Mouse (Mus musculus) naive thymus-derived CD4-positive, alpha-beta T cell, adult 5 months (primary cell): ENCODE measurements around the gene Plac9b. TPM values are rescaled to one million over a fixed set of nuclear protein-coding genes. Genes with fewer than 3 reads are reported as not detected.

Experiments used
- polyA plus RNA-seq: library from polyadenylated mRNA; unstranded; fragments of 100-300 nt; shearing (Covaris generic); gene quantifications from one replicate; pipeline ENCODE4 v1.2.1, GENCODE M21; 2017

The Plac9b gene
- not detected for polyA plus RNA-seq

GRCm38 (mm10) chr14:26182380-26182779 is at the start of gene Plac9b:
TSS of gene Plac9b (minus strand) at chr14:26182480.

GRCm38 (mm10) chr14:26206926-26207247 is 24.6 kb upstream of the Plac9b start, which contains the start of gene Tmem254b:
TSS of gene Tmem254b (minus strand) at chr14:26207041.

GRCm38 (mm10) chr14:26118150-26118549 is 64.1 kb downstream of the Plac9b start, which contains the start of gene Duxbl2:
TSS of gene Duxbl2 (plus strand) at chr14:26118349.

Other genes with a start within 250 kb of the Plac9b start
- not detected for gene Cphx1, start 244.2 kb downstream of the Plac9b start, polyA plus RNA-seq
- gene Duxbl1, start 203.9 kb downstream of the Plac9b start, polyA plus RNA-seq, result not detected
- not detected for gene Gm9780, start 139.8 kb downstream of the Plac9b start, polyA plus RNA-seq
- gene Tmem254c, start 115.1 kb downstream of the Plac9b start, polyA plus RNA-seq, result 26.1 TPM
- gene Cphx2, start 101.0 kb downstream of the Plac9b start, polyA plus RNA-seq, result not detected
- gene Cphx3, start 100.2 kb downstream of the Plac9b start, polyA plus RNA-seq, result not detected
- not detected for gene Duxbl2, start 64.1 kb downstream of the Plac9b start, polyA plus RNA-seq
- gene Tmem254b, start 24.6 kb upstream of the Plac9b start, polyA plus RNA-seq, result 7.0 TPM
- not detected for gene Duxbl3, start 75.5 kb upstream of the Plac9b start, polyA plus RNA-seq